Mouse (Mus musculus): ENCODE measurements around the gene Tpr. TPM values are rescaled to one million over a fixed set of nuclear protein-coding genes. Genes with fewer than 3 reads are reported as not detected.

The Tpr gene
- polyA plus RNA-seq, 1 experiment from 2014 or later, result 139 TPM

- Histone ChIP-seq H3K4me2 (ENCODE audit: low read depth, low read length) (no peak overlapping the region), H3K27me3 (ENCODE audit: control insufficient read depth, insufficient read depth, low read length) (no peaks in the 10 kb centered on the region), H3K9ac (replicated peaks; ENCODE audit: low read depth, low read length) (no peak overlapping the region), H3K4me1 (ENCODE audit: control insufficient read depth, insufficient read depth, low read length) (no peaks in the 10 kb centered on the region), H3K9me3 (ENCODE audit: control insufficient read depth, low read length) (no peaks in the 10 kb centered on the region), H3K4me3 (ENCODE audit: low read depth, low read length) (no peak overlapping the region), H3K27ac (ENCODE audit: low read depth, low read length) (no peak overlapping the region), H3K36me3 (ENCODE audit: control insufficient read depth, insufficient read depth, low read length) (no peaks in the 10 kb centered on the region)
- WGBS, result 92% methylated on average over 3 of the region's 3 CpGs
- ATAC-seq (ENCODE audit: low read depth), result no peak
These were observed 77.4 kb downstream of the Tpr start for GRCm38 (mm10) chr1:150469992-150470391.

DNA sequence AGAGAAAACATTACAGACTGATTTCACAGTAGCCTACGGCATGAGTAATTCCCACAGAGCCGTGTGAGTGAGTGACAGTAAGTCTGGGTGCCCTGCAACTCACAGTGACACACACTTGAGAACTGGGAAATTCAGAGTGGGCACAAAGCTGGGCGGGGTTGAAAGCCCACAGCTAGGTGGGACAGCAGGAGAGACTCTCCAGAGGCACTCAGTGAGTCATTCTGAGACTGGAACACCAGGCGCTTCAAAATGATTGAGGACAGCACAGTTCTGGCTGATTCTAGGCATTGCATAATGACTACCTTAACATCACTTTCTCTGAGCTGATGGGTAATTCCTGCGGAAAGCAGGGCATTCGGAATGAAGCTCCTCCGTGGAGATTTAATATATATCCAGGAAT is 79.9 kb downstream of the Tpr start:
- WGBS, result 88% methylated on average over 7 of the region's 7 CpGs
- no peak overlapping the region for H3K27ac ChIP-seq (ENCODE audit: low read depth, low read length)
- no peaks in the 10 kb centered on the region for H3K36me3 ChIP-seq (ENCODE audit: control insufficient read depth, insufficient read depth, low read length)
- H3K9me3 ChIP-seq (ENCODE audit: control insufficient read depth, low read length), result no peaks in the 10 kb centered on the region
- no peaks in the 10 kb centered on the region for H3K27me3 ChIP-seq (ENCODE audit: control insufficient read depth, insufficient read depth, low read length)
- ATAC-seq (ENCODE audit: low read depth), result no peak
- no peaks in the 10 kb centered on the region for H3K4me1 ChIP-seq (ENCODE audit: control insufficient read depth, insufficient read depth, low read length)
- no peak overlapping the region for H3K9ac ChIP-seq (replicated peaks; ENCODE audit: low read depth, low read length)
- H3K4me3 ChIP-seq (ENCODE audit: low read depth, low read length), result no peak overlapping the region
- H3K4me2 ChIP-seq (ENCODE audit: low read depth, low read length), result no peak overlapping the region

DNA sequence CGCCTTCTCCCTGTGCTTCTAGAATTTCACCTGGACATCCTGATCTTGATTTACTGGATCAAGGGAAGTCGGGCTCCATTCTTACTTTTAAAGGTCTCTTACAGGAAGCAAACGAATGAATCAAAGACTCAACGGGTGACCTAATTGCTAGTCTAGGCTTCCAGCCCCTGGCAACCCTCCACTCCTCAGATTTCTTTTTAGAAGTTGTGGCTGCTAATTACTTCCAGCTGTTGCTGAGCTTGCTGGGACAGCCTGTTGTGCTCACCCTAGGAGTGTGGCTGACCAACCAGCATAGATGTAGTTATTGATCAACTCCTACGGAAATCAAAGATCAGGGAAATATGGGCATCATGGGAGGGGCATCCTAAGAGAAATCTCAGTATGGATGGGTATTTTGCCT is 88.0 kb downstream of the Tpr start:
- Histone ChIP-seq H3K27ac (ENCODE audit: low read depth, low read length) (no peak overlapping the region), H3K27me3 (ENCODE audit: control insufficient read depth, insufficient read depth, low read length) (no peaks in the 10 kb centered on the region), H3K9me3 (ENCODE audit: control insufficient read depth, low read length) (no peaks in the 10 kb centered on the region), H3K36me3 (ENCODE audit: control insufficient read depth, insufficient read depth, low read length) (no peaks in the 10 kb centered on the region), H3K4me1 (ENCODE audit: control insufficient read depth, insufficient read depth, low read length) (no peaks in the 10 kb centered on the region), H3K9ac (replicated peaks; ENCODE audit: low read depth, low read length) (no peak overlapping the region), H3K4me3 (ENCODE audit: low read depth, low read length) (no peak overlapping the region), H3K4me2 (ENCODE audit: low read depth, low read length) (no peak overlapping the region)
- WGBS, result 80% methylated on average over 5 of the region's 5 CpGs
- no peak for ATAC-seq (ENCODE audit: low read depth)

DNA sequence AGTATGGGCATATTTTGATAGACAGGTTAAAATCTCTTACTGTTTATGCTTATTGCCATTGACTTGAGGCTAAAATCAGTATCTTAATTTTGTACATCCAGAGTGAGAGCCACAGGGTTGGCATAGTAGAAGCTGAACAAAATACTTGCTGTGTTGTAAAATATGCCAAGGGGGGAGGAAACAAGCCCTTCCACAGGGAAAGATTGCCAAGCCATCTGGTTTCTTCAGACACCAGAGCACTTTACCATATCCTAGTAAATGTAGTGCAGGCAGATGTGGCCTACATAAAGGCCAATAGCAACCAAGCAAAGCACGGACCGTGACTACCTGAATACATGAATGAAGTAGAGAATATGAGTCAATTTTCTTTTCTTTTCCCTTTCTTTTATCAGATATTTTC is 96.5 kb downstream of the Tpr start:
- Histone ChIP-seq H3K4me1 (ENCODE audit: control insufficient read depth, insufficient read depth, low read length) (no peaks in the 10 kb centered on the region), H3K4me3 (ENCODE audit: low read depth, low read length) (no peak overlapping the region), H3K27me3 (ENCODE audit: control insufficient read depth, insufficient read depth, low read length) (no peaks in the 10 kb centered on the region), H3K36me3 (ENCODE audit: control insufficient read depth, insufficient read depth, low read length) (no peaks in the 10 kb centered on the region), H3K27ac (ENCODE audit: low read depth, low read length) (no peak overlapping the region), H3K9me3 (ENCODE audit: control insufficient read depth, low read length) (no peaks in the 10 kb centered on the region), H3K4me2 (ENCODE audit: low read depth, low read length) (no peak overlapping the region), H3K9ac (replicated peaks; ENCODE audit: low read depth, low read length) (no peak overlapping the region)
- no peak for ATAC-seq (ENCODE audit: low read depth)
- WGBS, result 91% methylated on average over 2 of the region's 2 CpGs

DNA sequence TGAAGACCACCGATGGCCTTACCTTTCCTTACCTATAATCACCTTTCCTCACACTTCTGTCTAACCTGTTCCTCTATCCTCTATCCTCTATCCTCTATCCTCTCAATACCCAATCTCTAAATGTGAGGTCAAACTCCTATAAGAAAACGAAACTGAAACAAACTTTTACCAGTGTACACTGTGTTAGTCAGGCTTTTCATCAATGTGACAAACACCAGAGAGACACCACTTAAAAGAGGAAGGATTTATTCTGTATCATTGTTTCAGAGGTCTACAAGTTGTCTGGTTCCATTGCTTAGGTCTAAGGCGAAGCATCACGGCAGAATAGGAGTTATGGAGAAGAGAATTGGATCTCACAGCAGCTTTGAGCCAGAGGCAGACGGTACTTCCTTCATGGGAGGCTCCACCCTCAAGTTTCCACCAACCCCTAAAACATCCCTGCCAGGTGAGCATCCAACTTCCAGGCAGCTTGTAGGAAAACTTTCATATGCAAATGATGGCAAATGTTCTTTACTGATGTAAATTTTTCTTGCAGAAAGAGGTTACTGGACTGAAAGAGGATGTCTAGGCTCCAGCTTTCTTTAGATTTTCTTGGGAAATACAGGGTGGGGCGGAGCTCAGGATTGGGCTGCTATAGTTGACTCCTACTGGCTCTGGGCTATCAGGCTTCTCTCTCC is 104.1 kb downstream of the Tpr start:
- H3K4me2 ChIP-seq (ENCODE audit: low read depth, low read length), result no peak overlapping the region
- H3K36me3 ChIP-seq (ENCODE audit: control insufficient read depth, insufficient read depth, low read length), result no peaks in the 10 kb centered on the region
- H3K4me3 ChIP-seq (ENCODE audit: low read depth, low read length), result no peak overlapping the region
- no peak overlapping the region for H3K9ac ChIP-seq (replicated peaks; ENCODE audit: low read depth, low read length)
- no peaks in the 10 kb centered on the region for H3K4me1 ChIP-seq (ENCODE audit: control insufficient read depth, insufficient read depth, low read length)
- no peaks in the 10 kb centered on the region for H3K27me3 ChIP-seq (ENCODE audit: control insufficient read depth, insufficient read depth, low read length)
- no peak for ATAC-seq (ENCODE audit: low read depth)
- WGBS, result 83% methylated on average over 6 of the region's 6 CpGs
- no peak overlapping the region for H3K27ac ChIP-seq (ENCODE audit: low read depth, low read length)
- H3K9me3 ChIP-seq (ENCODE audit: control insufficient read depth, low read length), result no peaks in the 10 kb centered on the region

DNA sequence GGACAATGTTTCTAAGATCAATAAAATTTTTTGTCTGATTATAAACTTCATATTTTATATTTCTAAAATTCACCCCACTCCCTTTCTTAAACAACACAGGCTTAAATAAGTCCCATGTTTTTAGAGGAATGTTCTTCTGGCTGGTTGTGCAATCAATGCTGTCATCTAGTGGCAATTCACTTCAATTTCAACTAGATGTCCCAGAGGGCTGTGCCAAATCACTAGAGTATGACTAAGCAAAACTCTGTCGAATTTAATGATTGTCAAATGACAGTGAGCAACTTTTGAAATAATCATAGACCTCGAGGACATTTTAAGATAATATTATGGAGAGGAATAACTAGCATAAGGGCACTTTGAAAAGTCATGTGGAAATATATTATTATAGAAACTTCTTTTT is 105.1 kb downstream of the Tpr start:
- no peak overlapping the region for H3K4me3 ChIP-seq (ENCODE audit: low read depth, low read length)
- 70% methylated on average over 2 of the region's 2 CpGs for whole genome bisulfite sequencing
- H3K9ac ChIP-seq (replicated peaks; ENCODE audit: low read depth, low read length), result no peak overlapping the region
- ATAC-seq (ENCODE audit: low read depth), result no peak
- H3K4me1 ChIP-seq (ENCODE audit: control insufficient read depth, insufficient read depth, low read length), result no peaks in the 10 kb centered on the region
- no peaks in the 10 kb centered on the region for H3K36me3 ChIP-seq (ENCODE audit: control insufficient read depth, insufficient read depth, low read length)
- H3K9me3 ChIP-seq (ENCODE audit: control insufficient read depth, low read length), result no peaks in the 10 kb centered on the region
- H3K4me2 ChIP-seq (ENCODE audit: low read depth, low read length), result no peak overlapping the region
- no peaks in the 10 kb centered on the region for H3K27me3 ChIP-seq (ENCODE audit: control insufficient read depth, insufficient read depth, low read length)
- H3K27ac ChIP-seq (ENCODE audit: low read depth, low read length), result no peak overlapping the region

DNA sequence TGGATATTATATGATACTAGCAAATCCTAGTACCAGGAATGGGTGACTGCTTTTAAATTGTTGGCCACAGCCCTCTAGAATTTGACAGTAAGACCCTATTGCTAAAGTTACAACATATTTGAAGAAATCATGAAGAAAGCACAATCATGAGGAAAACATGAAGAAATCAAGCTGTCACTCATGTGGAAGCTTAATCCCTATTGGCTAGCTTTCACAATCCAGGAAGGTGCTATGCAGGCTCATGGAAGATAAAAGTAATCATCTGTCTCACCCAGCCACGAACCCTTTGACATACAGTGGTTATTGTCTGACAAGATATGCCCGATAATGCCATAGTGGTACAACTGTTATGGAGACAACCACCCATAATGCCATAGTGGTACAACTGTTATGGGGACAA is 105.5 kb downstream of the Tpr start:
- H3K4me3 ChIP-seq (ENCODE audit: low read depth, low read length), result no peak overlapping the region
- H3K36me3 ChIP-seq (ENCODE audit: control insufficient read depth, insufficient read depth, low read length), result no peaks in the 10 kb centered on the region
- no peak overlapping the region for H3K9ac ChIP-seq (replicated peaks; ENCODE audit: low read depth, low read length)
- no peak overlapping the region for H3K27ac ChIP-seq (ENCODE audit: low read depth, low read length)
- H3K4me1 ChIP-seq (ENCODE audit: control insufficient read depth, insufficient read depth, low read length), result no peaks in the 10 kb centered on the region
- no peak for ATAC-seq (ENCODE audit: low read depth)
- 91% methylated on average over 2 of the region's 2 CpGs for WGBS
- H3K4me2 ChIP-seq (ENCODE audit: low read depth, low read length), result no peak overlapping the region
- H3K9me3 ChIP-seq (ENCODE audit: control insufficient read depth, low read length), result no peaks in the 10 kb centered on the region
- no peaks in the 10 kb centered on the region for H3K27me3 ChIP-seq (ENCODE audit: control insufficient read depth, insufficient read depth, low read length)

Other genes starting within 250 kb of the Tpr start
- not detected in 2 replicates for gene Pdc, start 73.4 kb upstream of the Tpr start, polyA plus RNA-seq (2014; fragmentation: Nextera tagmentation; extraction: Ambion mirVana)
- 43.9 and 55.3 TPM in 2 replicates for gene Odr4, start 242 bp downstream of the Tpr start, polyA plus RNA-seq (2014; fragmentation: Nextera tagmentation; extraction: Ambion mirVana)
- gene Prg4, start 73.3 kb downstream of the Tpr start, polyA plus RNA-seq (2014; fragmentation: Nextera tagmentation; extraction: Ambion mirVana), result 0.51 and 0.91 TPM in 2 replicates